Mouse (Mus musculus) inflammation-experienced regulatory T-cells, adult 6 months (primary cell): ENCODE data around the gene Serpinb1b. TPM values are rescaled to one million over a fixed set of nuclear protein-coding genes. Genes with fewer than 3 reads are reported as not detected.
A peak's percentile ranks its signal among the peaks of the same experiment; 100 is the strongest.
"Not testable (repeated sequence)": the region's sequence is repeated elsewhere in the genome, so short reads cannot be mapped to it uniquely, and the experiment has no call there.

Experiments used
- ATAC-seq: one replicate; pipeline ENCODE4 v1.8.0; 2017
- polyA plus RNA-seq, 3 experiments: library from polyadenylated mRNA; unstranded; fragments of 100-300 nt; shearing (Covaris generic); gene quantifications; one replicate each; pipeline ENCODE4 v1.2.1; 2017

The Serpinb1b gene
- polyA plus RNA-seq = 1 to 10 TPM in 1 of 3 experiments, not detected in 2; 2.6 TPM

DNA sequence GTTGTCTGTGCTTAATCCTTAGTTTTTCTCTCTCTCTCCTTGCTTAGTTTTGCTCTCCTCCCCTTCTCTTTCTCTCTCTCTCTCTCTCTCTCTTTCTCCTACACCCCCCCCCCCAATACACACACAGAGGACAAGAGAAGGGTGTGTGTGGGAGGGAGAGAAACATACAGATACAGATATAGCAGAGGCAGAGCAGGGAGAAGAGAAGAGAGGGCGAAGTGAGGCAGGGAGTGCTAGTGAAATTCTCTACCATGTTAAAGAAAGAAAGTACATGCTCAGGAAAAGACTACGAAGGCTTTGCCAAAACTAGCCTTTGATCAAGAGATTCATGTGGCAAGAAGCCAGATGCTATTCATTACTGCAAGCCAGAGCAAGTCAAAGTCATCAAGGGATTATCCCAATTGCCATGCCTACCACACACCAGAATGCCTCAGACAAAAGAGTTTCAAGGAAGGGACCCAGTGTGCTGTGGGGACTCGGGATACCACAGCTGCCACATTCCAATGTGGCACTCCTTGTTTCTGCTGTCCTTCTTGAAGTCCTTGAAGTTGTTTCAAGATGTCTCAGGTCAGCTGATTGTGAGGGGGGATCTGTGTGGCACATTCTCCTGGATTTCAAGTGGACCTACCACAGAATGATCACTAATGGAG is at the start of gene Serpinb1b:
Serpinb1b (plus strand) TSS at position 520 of the 650 bp plus-strand sequence.
- ATAC-seq = no peak

GRCm38 (mm10) chr13:33029478-33029877 is 48.9 kb upstream of the Serpinb1b start:
- ATAC-seq = not testable (repeated sequence)

DNA sequence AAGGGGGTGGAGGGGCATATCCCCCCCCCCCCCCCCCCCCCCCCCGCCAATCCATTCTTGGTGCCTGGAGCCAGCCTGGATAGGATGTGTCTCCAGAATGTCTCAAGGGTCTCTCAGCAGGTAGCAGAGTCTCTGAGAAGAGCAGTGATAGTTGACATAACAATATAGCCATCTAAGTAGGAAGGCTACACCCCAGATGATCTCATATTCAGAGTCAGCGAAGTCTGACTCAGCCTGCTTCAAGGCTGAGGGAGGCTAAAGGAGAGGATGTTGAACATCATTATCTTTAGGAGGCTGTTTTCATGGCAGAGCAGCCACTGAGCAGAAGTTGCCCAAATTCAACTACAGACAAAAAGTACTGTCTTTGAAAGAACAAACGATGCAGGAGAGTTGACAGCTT is 48.1 kb upstream of the Serpinb1b start:
- no peak for ATAC-seq

DNA sequence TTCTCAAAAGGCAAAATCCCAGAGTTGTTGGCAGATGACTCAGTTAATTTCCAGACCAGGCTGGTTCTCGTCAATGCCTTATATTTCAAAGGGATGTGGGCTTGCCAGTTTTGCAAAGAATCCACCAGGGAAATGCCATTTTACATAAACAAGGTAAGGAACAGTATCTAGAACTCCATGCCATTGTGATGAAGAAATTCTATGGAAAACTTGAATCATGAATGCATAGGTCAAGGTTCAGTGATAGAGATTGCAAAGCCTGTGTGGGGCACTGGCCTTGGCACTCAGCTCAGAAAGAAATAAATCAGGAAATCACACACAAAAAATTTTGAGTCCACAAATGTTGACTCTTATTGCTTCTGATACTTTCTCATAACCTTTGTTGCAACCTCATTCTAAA is 42.9 kb upstream of the Serpinb1b start:
- no peak for ATAC-seq

GRCm38 (mm10) chr13:33043542-33043941 is 34.8 kb upstream of the Serpinb1b start:
- no peak for ATAC-seq

DNA sequence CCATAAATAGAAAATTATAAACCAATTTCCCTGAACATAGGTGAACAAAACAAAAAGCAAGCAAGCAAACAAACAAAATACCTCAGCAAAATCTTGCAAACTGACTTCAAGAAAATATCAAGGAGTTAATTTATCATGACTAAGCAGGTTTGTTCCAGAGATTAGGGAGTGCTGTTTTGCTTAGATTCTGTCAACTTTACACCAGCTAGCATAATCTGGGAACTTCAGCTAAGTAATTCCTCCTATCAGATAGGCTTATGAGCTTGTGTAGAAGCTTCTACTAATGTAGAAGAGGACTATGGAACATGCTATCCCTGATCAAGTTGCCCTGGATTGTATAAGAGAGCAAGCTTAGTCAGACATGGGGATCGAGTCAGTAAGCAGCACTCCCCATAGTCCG is 31.1 kb upstream of the Serpinb1b start:
- ATAC-seq = no peak

GRCm38 (mm10) chr13:33048187-33048586 is 30.2 kb upstream of the Serpinb1b start:
- no peak for ATAC-seq

GRCm38 (mm10) chr13:33051697-33052096 is 26.7 kb upstream of the Serpinb1b start:
- no peak for ATAC-seq

- ATAC-seq = no peak
Measured at GRCm38 (mm10) chr13:33063048-33063447, 15.3 kb upstream of the Serpinb1b start.

DNA sequence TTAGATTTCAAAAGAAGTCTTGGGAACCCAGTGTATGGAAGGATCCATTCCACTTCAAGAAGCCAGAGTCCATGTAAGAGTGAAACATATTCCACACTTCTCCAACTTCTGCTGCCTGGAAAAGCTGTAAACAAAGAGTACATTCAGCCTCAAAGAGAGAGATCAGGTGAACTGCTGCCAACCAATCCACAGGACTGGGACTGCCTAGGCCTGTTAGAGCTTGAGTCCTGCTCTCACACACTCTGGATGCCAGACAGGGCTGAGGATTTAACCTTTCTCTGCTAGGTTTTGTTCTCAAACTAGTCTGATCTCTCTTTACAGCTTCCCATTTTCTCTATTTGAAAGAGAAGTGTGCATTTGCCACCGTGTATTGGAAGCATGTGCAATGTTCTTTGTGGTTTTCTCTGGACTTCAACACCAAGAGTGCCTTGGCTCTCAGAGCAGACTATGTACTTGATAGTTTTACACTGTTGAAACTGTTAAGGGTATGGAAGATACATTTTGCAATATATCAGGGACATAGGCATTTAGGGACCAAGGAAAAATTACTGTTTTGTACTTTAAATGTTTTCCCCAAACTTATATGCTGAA is 10.9 kb upstream of the Serpinb1b start:
- ATAC-seq = no peak

DNA sequence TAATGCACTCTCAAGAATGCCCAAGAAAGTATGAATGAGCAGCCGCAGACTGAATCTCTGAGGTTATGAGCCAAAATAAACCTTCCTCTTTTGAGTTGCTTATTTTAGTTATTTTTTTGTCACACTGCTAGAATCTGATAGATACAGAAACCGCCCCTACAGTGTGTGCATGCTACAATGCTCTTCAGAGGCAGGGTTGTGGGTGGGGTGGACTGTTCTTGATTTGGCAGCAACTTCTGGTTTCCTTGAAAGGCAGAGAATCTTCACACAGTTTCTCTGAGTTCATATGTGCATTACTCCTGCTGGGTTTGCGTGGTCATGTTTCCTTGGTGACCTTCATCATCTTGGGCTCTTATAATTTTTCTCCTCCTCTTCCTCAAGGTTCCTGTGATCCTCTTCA is 10.2 kb upstream of the Serpinb1b start:
- no peak for ATAC-seq

DNA sequence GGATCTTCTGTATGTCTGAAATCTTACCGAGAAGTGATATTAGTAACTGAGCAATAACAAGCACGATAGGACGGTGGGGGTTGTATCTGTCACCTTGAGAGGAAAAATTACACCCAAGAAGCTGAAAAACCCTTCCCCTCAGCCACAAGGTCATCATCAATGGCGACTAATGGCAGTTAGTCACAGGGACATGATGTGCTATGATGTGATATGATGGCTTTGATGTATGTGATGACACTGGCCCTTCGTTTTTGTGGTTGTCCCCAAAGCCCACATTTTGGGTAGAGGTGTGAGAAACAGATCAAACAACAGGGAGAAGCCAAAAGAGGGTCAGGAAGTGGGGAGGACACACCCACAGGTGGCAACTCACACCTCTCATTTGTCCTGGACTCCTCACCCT is 6.6 kb upstream of the Serpinb1b start:
- no peak for ATAC-seq

- peak; percentile 67 for ATAC-seq
Measured at GRCm38 (mm10) chr13:33074029-33074428, 4.3 kb upstream of the Serpinb1b start.

GRCm38 (mm10) chr13:33076247-33076646 is 2.1 kb upstream of the Serpinb1b start:
- no peak for ATAC-seq

- ATAC-seq = peak; percentile 60
Measured at GRCm38 (mm10) chr13:33077026-33077685, 1.2 kb upstream of the Serpinb1b start.

DNA sequence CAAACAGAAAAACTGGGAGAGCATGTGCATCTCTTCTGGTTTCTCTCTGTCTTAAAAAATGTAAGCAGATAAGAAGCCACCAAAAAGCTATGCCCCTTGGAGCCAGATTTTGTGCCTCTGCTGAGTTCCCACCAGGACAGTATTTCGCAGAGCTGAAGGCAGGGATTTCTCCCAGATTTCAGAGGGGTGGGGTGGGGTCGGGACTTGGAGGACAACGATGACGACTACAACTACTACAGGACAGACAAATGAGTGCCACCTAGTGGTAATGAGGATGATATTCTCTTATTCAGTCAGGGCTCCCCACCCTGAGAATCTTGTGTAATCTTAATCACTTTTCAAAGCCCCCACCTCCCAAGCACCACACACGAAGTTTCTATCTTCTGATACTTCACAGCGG is 1.0 kb downstream of the Serpinb1b start:
- peak; percentile 68 for ATAC-seq

GRCm38 (mm10) chr13:33080356-33080755 is 2.0 kb downstream of the Serpinb1b start:
- no peak for ATAC-seq

DNA sequence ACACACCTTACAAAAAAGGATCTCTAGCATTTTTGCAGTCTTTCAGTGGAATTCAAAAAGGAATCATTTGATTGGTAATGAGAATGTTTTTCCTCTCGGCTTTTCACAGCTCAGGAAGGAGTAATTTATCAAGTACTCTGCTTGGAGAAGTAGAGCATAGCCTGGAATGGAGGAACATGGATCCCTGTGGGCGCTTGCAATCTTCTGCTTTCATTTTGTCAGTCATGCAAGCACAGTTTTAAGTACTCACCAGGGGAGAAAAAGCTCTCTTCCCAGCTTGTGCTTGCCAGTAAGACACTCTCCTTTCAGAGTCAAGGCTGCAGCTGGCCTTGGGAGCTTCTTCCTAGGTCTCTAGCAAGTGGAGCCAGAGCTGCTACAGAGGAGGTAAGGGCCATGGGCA is 5.5 kb downstream of the Serpinb1b start:
- ATAC-seq = no peak

GRCm38 (mm10) chr13:33084975-33085694 is 6.8 kb downstream of the Serpinb1b start:
- ATAC-seq = no peak

- no peak for ATAC-seq
Measured at GRCm38 (mm10) chr13:33085695-33086432, 7.5 kb downstream of the Serpinb1b start.

GRCm38 (mm10) chr13:33089566-33089965 is 11.2 kb downstream of the Serpinb1b start:
- ATAC-seq = no peak

- no peak for ATAC-seq
Measured at GRCm38 (mm10) chr13:33090546-33090945, 12.2 kb downstream of the Serpinb1b start.

DNA sequence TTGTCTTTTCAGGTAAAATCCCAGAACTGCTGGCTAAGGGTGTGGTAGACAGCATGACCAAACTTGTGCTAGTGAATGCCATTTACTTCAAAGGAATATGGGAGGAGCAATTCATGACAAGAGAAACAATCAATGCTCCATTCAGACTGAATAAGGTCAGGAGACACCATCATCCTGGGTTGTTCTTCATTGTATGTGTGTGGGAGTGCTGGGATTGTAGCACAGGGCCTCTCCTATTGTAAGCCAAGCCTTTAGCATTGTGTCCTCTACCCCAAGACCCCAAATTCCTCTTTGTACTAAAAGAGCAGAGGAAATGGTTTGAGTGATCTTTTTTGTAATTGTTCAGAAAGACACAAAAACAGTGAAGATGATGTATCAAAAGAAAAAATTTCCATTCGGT is 12.9 kb downstream of the Serpinb1b start:
- ATAC-seq = no peak
